Mouse (Mus musculus) thymus, adult 2 months (tissue): ENCODE results near the gene Ccdc180. TPM values are rescaled to one million over a fixed set of nuclear protein-coding genes. Genes with fewer than 3 reads are reported as not detected.
A peak's percentile ranks its signal among the peaks of the same experiment; 100 is the strongest.

ENCODE experiments used
- DNase-seq: peaks from one replicate; pipeline ENCODE4 v3.0.0; 2021
- H3K27ac ChIP-seq: fragments of 200-500 bp; 2 replicates; pipeline ENCODE4 v1.5.1; 2012; ENCODE audit warnings: low read length, control low read depth; ENCODE audit not compliant: control insufficient read depth, insufficient read depth
- H3K27me3 ChIP-seq: fragments of 200-500 bp; 2 replicates; pipeline ENCODE4 v1.6.1; 2012; ENCODE audit warnings: mild to moderate bottlenecking, low read length, moderate library complexity, mixed read lengths; ENCODE audit not compliant: control insufficient read depth, insufficient read depth
- H3K36me3 ChIP-seq: fragments of 200-500 bp; 2 replicates; pipeline ENCODE4 v1.6.1; 2012; ENCODE audit warnings: mild to moderate bottlenecking, low read length, moderate library complexity; ENCODE audit not compliant: control insufficient read depth, insufficient read depth
- H3K4me1 ChIP-seq: fragments of 200-500 bp; replicated peaks from 2 replicates; pipeline ENCODE4 v1.6.1; 2012; ENCODE audit warnings: low read length; ENCODE audit not compliant: control insufficient read depth, insufficient read depth
- H3K4me3 ChIP-seq: fragments of 200-500 bp; 2 replicates; pipeline ENCODE4 v1.5.1; 2012; ENCODE audit warnings: mild to moderate bottlenecking, low read length, control low read depth, moderate library complexity; ENCODE audit not compliant: control insufficient read depth, insufficient read depth
- CTCF ChIP-seq: fragments of 200-500 bp; IDR thresholded peaks from 2 replicates; pipeline ENCODE4 v1.5.1; 2012; ENCODE audit warnings: mild to moderate bottlenecking, control low read depth, low read length, moderate library complexity, borderline replicate concordance; ENCODE audit not compliant: control insufficient read depth, poor library complexity, insufficient read depth; ENCODE audit errors: extremely low read depth
- POLR2A ChIP-seq: fragments of 200-500 bp; IDR thresholded peaks from 2 replicates; pipeline ENCODE4 v1.6.1; 2012; ENCODE audit warnings: mild to moderate bottlenecking, low read length, control low read depth, moderate library complexity; ENCODE audit not compliant: control insufficient read depth, poor library complexity, insufficient read depth; ENCODE audit errors: extremely low read depth
- WGBS: fragments of 180-500 bp; shearing (Covaris S2); methylation state at CpG from one replicate; pipeline ENCODE4 v1.1.7; 2018; 5-methylcytosine and 5-hydroxymethylcytosine counted together
- polyA plus RNA-seq: library from polyadenylated mRNA; depleted of rRNA; stranded (reverse); fragments of >200 nt; gene quantifications from 2 replicates; pipeline ENCODE4 v1.2.3, GENCODE M21; 2012; rRNA removed

Gene Ccdc180
- polyA plus RNA-seq: 0.05 TPM in 1 of 2 replicates, not detected in the other

DNA sequence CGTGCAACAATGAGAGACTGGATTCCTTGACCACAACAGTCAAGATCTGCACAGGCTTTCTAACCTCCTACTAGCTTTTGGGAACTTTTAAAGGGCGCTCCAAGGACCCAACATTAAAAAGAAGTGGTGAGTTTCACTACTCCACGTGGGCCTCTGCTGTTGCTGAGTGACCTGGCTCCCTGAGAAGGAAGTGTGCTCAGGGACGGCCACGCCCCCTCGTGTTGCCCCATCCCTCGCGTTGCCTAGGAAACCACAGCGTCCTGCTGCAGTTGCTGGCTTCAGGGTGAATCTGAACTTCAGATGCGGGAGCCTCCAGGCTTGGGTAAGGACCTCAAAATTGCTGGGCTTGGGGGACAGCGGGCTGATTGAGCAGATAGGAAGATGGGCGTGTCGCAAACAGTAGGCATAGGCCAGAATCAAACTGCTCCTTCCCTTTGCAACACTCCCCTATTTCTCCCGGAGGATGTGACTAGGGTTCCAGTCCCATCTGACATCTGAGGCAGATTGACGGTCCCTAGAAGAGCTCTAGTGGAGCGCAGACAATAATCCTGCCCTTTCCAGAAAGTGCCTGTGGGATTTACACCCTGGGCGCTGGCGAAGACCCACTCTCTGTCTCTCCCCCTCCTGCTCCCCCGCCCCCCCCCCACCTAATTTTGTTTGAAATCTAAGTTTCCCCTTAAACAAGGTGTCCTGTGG lies at the start of gene Ccdc180:
TSS of gene Ccdc180 (plus strand) at position 238 of the 696 bp plus-strand sequence.
- no peaks in the 10 kb centered on the region for H3K36me3 ChIP-seq
- H3K4me3 ChIP-seq: no peak within 1 kb of the TSS
- TF ChIP-seq POLR2A (no peak), CTCF (no peak)
- WGBS: 22% methylated on average over 19 of the region's 19 CpGs
- no peak within 1 kb of the TSS for H3K27ac ChIP-seq
- no peaks in the 10 kb centered on the region for H3K27me3 ChIP-seq
- DNase-seq: peak; percentile 60
- H3K4me1 ChIP-seq: peaks cover 6% of the 10 kb centered on the region

DNA sequence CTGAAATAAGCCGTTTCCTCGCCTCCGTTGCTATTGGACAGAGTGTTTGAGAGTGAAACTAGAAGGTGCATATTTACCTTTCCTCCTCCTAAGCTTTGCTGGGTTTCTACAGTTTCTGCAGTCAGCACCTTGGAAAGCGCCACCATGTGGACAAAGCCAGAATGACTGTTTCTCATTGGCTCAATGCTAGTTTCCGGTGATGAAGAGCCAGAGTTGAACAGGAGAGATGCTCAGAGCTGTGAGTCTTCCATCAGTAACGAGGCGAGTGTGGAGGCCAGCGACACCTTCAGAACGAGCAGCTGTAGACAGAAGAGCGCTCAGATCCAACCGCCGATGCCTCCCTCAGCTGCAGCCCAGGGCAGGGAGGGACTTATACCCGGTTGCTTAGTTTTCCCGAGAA lies 45.7 kb upstream of the Ccdc180 start:
- peak; percentile 43 for DNase-seq
- 51% methylated on average over 14 of the region's 14 CpGs for WGBS
- H3K4me1 ChIP-seq: no peaks in the 10 kb centered on the region
- no peak overlapping the region for H3K4me3 ChIP-seq
- no peak for TF ChIP-seq CTCF
- no peak for TF ChIP-seq POLR2A
- H3K27ac ChIP-seq: no peak overlapping the region
- no peaks in the 10 kb centered on the region for H3K36me3 ChIP-seq
- no peaks in the 10 kb centered on the region for H3K27me3 ChIP-seq

DNA sequence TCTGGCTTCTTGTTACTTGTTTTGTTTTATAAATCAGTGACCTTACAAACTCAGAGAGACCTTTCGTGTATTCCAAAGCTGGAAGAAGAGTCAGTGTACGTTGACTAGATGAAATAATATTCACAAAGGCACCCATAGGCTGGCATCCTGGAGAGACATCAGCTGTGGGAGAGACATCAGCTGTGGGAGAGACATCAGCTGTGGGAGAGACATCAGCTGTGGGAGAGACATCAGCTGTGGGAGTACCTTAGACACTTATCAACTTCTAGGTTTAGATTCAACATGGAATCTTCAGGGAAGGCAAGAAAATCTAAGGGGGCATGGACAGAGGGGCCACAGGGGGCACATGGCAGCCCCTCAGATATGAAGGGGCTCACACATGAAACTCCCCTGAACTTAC lies 43.8 kb upstream of the Ccdc180 start:
- WGBS: 96% methylated on average over 2 of the region's 2 CpGs
- no peaks in the 10 kb centered on the region for H3K27me3 ChIP-seq
- no peaks in the 10 kb centered on the region for H3K4me1 ChIP-seq
- no peak overlapping the region for H3K27ac ChIP-seq
- H3K36me3 ChIP-seq: no peaks in the 10 kb centered on the region
- no peak for DNase-seq
- no peak overlapping the region for H3K4me3 ChIP-seq
- TF ChIP-seq POLR2A (no peak), CTCF (no peak)

DNA sequence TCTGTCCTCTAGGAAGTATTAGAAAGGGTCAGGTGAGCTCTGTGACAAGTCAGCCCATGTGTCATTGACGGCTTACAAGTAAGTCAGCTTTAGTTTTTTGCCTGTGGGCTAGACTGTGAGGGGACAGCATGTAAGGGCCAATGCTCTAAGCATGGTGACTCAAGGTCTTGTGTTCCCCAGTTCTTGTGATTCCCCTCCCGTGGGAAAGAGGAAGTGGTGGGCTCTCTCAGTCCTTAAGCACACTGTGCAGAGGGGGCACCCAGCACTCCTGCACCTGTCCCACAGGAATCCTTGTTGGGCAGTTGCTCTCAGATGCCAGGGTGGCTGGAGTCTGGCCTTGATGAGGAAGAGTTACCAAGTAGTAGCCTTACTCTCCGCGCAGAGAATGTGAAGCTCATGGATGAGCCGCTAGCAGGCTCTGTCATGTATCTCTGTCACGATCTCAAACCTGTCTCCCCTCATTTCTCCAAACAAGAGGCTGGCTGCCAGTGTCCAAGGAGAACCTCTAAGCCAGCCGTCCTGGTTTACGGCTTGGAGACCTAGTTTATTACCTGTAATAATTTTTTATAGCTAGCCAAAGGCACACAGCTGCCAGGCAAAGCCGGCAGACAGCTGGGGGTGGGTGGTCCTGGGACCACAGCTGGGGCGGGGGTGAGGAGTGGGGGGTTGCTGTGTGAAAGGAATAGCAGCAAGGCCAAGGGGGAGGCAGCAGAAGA lies 41.8 kb upstream of the Ccdc180 start, which contains the start of gene Stra6l:
TSS of gene Stra6l (plus strand) at position 556 of the 716 bp plus-strand sequence.
- 50% methylated on average over 10 of the region's 10 CpGs for WGBS
- H3K4me3 ChIP-seq: no peak within 1 kb of the TSS

DNA sequence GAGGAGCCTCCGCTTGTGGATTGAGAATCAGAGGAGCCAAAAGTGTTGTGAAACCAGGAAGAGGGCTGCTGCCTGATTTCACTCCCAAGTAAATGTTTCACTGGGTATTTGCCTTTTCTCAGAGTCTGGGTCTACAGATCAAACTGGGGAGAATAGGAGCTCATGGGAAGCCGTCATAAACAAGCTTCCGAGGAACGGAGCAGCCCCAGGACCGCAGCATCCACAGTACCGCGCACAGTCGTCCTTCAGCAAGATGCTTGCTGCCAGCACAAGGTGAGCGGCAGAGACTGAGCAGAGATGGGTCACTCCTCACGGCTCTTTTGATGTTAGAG lies 41.3 kb upstream of the Ccdc180 start:
- Histone ChIP-seq H3K4me3 (no peak overlapping the region), H3K36me3 (no peaks in the 10 kb centered on the region), H3K27me3 (no peaks in the 10 kb centered on the region), H3K4me1 (no peaks in the 10 kb centered on the region), H3K27ac (no peak overlapping the region)
- WGBS: 71% methylated on average over 10 of the region's 10 CpGs
- no peak for DNase-seq
- no peak for TF ChIP-seq POLR2A
- TF ChIP-seq CTCF: no peak

More for the DNA sequence above, 41.8 kb upstream of the Ccdc180 start, which contains the start of gene Stra6l:
- no peak for DNase-seq
- H3K4me1 ChIP-seq: no peaks in the 10 kb centered on the region
- TF ChIP-seq POLR2A: no peak
- TF ChIP-seq CTCF: no peak
- H3K36me3 ChIP-seq: no peaks in the 10 kb centered on the region
- no peak within 1 kb of the TSS for H3K27ac ChIP-seq
- no peaks in the 10 kb centered on the region for H3K27me3 ChIP-seq

DNA sequence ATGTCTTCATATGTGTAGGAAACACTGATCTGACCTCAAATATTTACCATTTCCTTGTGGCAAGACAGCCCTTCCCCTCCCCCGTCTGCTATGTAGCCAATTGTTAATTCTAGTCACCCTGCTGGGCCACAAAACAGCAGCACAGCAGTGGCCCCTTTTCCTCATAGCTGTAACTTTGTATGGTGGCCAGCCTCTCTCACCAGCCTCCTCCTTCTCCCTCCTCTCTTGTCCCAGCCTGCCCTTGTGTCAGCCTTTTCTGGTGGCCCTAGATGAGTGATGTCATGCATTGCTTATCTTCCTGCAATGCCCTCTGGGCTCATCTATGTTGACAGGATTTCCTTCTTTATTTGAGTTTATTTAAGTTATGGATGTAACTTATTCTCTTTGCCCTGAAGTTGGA lies 40.7 kb upstream of the Ccdc180 start:
- no peaks in the 10 kb centered on the region for H3K36me3 ChIP-seq
- H3K4me1 ChIP-seq: no peaks in the 10 kb centered on the region
- no peak for DNase-seq
- WGBS: 84% methylated on average over 1 of the region's 1 CpGs
- TF ChIP-seq CTCF (no peak), POLR2A (no peak)
- no peak overlapping the region for H3K4me3 ChIP-seq
- no peak overlapping the region for H3K27ac ChIP-seq
- no peaks in the 10 kb centered on the region for H3K27me3 ChIP-seq
